Mouse (Mus musculus): ENCODE results near the gene Tmem209. TPM values are rescaled to one million over a fixed set of nuclear protein-coding genes. Genes with fewer than 3 reads are reported as not detected.

Gene Tmem209
- total RNA-seq, 2 experiments from 2014 or later = 18.6 to 23.3 TPM

- DNase-seq (ENCODE audit: low spot score in 2 of 2) = no peak
These were observed 44.0 kb downstream of the Tmem209 start for GRCm38 (mm10) chr6:30465586-30465985.

DNA sequence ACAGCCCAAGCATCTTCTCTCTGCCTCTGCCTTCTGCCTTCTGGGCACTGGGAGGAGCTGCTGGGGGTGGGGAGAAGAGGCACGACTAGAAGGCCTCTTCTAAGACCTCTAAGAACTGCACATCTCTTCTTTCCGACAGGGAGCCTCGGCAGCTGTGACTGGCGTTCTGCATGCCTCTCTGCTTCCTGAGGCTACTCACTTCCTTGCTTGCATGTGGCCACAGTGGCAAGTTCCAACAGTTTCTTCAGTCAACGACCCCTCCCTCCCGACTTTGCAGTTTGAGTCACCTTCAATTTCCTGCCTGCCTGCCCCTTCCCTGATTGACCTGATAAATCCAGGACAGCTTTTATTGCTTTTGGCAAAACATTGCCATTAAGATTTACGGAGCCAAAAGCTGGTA lies 46.8 kb downstream of the Tmem209 start:
- DNase-seq (ENCODE audit: low spot score in 2 of 2) = no peak

- no peak for DNase-seq (ENCODE audit: low spot score in 2 of 2)
These were observed 47.7 kb downstream of the Tmem209 start for GRCm38 (mm10) chr6:30461755-30462344.

GRCm38 (mm10) chr6:30460750-30461446 lies 48.7 kb downstream of the Tmem209 start:
- peak; percentile 87 to 89 for DNase-seq (ENCODE audit: low spot score in 2 of 2)

- DNase-seq (ENCODE audit: low spot score in 2 of 2) = peak; percentile 54 to 83
These were observed 49.5 kb downstream of the Tmem209 start for GRCm38 (mm10) chr6:30459811-30460749.

DNA sequence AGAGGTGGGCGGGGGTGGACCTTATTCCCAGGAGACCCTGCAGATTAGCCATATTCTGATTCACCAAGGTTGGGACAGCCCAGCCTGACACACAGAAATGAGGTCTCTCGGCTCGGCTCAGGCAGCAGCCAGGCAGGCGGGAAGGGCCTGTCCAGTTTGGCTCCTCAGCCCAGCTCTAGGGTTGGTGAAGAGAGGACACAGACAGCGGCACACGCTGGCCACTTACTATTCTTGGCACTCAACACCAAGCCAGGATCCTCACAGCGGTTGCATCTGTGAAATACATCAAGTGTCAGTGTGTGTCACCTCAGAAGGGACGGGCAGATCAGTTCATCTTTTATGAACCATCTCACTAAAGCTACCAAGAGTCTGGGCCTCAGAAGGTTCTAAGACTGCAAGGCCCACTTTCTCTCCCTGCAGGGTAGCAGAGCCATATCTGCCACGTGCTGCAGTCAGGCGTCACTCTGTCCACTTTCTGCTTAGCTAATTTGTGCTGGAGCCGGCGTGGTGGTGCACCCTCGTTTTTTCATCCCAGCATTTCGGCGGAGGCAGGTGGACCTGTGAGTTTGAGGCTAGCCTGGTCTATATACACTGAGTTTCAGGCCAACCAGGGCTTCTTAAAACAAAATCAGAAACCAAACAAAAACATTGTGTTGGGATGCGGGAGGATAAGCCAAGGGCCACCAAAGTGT lies 50.4 kb downstream of the Tmem209 start:
- no peak for DNase-seq (ENCODE audit: low spot score in 2 of 2)

DNA sequence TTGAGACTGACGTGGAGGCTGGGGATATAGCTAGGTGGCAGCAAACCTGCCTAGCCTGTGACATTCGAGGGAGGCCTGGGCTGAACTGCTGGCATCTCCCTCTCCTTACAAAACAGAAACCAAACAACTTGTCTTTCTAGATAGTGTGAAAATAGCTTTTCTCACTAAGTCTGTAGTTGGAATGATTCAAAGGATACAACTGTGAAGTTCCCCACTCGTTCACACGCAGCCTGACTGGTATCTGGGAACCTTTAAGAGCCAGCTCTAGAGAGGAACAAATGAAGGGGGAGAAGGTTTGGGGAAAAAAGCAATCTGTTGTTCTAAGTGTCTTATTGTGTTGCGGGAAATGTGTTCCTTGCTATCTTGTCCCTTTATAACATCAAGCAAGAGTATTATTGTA lies 51.0 kb downstream of the Tmem209 start:
- DNase-seq (ENCODE audit: low spot score in 2 of 2) = peak in 1 of 2 experiments; percentile 23

GRCm38 (mm10) chr6:30456991-30457390 lies 52.6 kb downstream of the Tmem209 start:
- no peak for DNase-seq (ENCODE audit: low spot score in 2 of 2)

- DNase-seq (ENCODE audit: low spot score in 2 of 2) = peak in 1 of 2 experiments; percentile 41
These were observed 70.0 kb downstream of the Tmem209 start for GRCm38 (mm10) chr6:30439576-30439975.

DNA sequence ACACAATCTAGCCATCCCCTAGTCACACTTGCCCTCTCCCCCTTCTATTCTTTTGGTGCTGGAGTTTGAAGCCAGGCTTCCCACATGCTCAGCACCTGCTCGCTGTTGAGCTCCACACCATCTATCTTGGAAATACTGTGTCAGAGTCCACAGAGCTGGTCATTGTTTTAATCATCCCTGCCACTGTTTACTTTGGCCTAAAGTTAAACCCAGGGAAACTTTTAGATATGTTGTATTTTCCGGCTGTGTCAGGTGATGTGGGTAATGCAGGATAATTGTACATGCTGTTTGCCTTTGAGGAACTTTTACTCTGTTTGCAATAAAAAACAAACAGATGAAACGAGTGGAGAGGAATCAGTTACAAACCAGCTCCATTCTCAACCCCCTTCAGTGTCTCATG lies 72.5 kb downstream of the Tmem209 start:
- DNase-seq (ENCODE audit: low spot score in 2 of 2) = no peak

DNA sequence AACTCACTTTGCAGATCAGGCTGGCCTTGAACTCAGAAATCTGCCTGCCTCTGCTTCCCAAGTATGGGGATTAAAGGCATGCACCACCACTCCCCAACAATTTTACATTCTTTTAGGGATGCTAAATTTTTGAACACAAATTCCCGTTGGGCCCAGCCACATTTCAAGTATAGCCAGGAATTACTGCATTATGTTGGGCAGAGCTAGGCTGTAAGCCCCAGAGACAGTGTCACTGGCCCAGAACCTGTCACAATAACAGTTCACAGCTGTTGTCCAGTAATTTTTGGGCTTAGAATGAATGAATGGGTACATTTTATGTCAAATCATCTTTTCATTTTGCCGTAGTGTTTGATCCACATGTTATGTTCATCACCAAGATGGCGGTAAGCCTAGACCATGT lies 73.1 kb downstream of the Tmem209 start:
- DNase-seq (ENCODE audit: low spot score in 2 of 2) = no peak

DNA sequence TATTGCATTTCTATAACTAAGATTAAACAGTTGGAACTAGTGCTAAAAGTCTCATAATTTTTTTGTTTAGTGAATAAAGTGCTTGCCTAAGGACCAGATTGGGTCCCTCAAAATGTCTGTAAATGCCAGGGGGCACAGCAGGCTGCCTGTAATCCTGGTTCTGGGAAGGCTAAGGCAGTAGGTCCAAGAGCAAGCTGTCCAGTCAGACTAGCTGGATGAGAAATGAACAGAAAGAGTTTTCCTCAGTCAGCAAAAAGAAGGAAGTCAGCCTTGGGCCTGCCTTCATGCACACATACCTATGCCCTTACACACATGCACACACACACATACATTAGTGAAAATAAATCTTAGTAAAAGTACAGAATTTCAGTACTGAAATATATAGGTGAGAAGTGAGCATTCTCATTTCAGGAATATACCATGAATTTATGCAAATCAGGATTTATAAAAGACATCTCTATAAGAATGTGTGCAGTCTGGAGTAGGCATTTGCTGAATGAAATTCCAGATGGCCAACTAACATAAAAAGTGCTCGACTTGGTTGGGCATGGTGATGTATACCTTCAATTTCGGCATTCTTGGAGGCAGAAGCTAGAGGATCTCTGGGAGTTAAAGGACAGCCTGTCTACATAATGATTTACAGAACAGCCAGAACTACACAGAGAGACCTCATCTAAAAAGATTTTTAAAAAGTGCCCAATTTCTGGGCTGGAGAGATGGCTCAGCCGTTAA lies 77.0 kb downstream of the Tmem209 start:
- DNase-seq (ENCODE audit: low spot score in 2 of 2) = no peak

Other genes with a start within 250 kb of the Tmem209 start
- 10 to 100 TPM; 88.4 to 89.6 TPM for gene Ube2h, start 205.2 kb downstream of the Tmem209 start, total RNA-seq (2021)
- gene Zc3hc1, start 118.8 kb downstream of the Tmem209 start, total RNA-seq (2021) = 10 to 100 TPM; 23.8 to 26.5 TPM
- gene Klhdc10, start 107.9 kb downstream of the Tmem209 start, total RNA-seq (2021) = 10 to 100 TPM; 85.1 to 93.9 TPM
- under 1 TPM; 0.54 to 0.63 TPM for gene Ssmem1, start 66 bp upstream of the Tmem209 start, total RNA-seq (2021)
- under 1 TPM; 0.56 to 0.87 TPM for gene Cpa2, start 31.8 kb upstream of the Tmem209 start, total RNA-seq (2021)
- not detected for gene Cpa4, start 58.6 kb upstream of the Tmem209 start, total RNA-seq (2021)
- gene Cpa5, start 101.2 kb upstream of the Tmem209 start, total RNA-seq (2021) = not detected
- not detected for gene Cpa1, start 129.4 kb upstream of the Tmem209 start, total RNA-seq (2021)
- gene Cep41, start 184.0 kb upstream of the Tmem209 start, total RNA-seq (2021) = 1 to 10 TPM; 5.3 to 6.0 TPM
- 10 to 100 TPM; 44.9 to 49.3 TPM for gene Mest, start 213.8 kb upstream of the Tmem209 start, total RNA-seq (2021)

All from layer of hippocampus, adult 18-20 months (tissue).